Mouse (Mus musculus) megakaryocyte-erythroid progenitor cell, adult 5 weeks (primary cell): ENCODE results near the gene Olfr678. TPM values are rescaled to one million over a fixed set of nuclear protein-coding genes. Genes with fewer than 3 reads are reported as not detected.

ENCODE experiments used
- polyA plus RNA-seq: library from polyadenylated mRNA; stranded (reverse); fragments of >175 nt; gene quantifications from 2 replicates; pipeline ENCODE4 v1.2.3, GENCODE M21; 2012

The Olfr678 gene
- not detected in 2 replicates for polyA plus RNA-seq

DNA sequence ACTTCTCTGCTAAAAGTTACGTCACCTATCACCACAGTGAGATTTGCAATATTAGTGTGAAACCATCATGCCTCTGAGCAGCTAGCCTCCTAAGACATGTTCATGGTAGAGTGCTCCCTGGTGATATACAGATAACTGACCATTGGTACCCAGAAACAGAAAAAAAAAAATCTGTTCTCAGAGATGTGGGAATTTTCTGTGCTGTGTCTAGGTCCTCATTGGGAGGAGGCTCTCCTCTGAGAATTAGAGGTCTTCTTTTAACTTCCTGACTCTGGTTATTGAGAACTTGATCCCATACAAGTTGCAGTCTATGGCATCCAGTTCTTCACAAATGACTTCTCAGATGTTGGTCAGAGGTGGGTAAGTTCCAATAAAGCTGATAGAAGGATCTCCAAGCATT, at the start of gene Olfr678:
Olfr678 (plus strand) TSS at position 301 of the 400 bp plus-strand sequence.

DNA sequence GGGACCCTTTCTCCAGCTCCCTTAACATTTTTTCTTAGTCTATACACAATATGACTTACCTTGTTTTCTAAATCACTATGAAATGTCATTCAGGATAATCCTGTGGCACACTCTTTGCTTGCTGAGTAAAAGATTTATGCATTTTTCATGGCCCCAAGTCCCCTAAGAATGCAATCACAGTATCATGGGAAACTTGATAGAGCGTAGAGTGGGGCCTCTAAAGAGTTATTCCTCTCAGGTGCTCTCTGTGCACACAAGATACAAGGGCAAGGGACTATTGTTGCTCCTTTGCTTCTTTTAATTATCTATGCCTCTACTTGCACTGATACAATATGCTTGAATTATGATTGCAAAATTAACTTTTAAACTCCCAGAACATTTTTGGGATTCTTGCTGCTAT, 35.9 kb upstream of the Olfr678 start, which contains the start of gene Olfr675:
Olfr675 (minus strand) TSS at position 101 of the 400 bp plus-strand sequence.

DNA sequence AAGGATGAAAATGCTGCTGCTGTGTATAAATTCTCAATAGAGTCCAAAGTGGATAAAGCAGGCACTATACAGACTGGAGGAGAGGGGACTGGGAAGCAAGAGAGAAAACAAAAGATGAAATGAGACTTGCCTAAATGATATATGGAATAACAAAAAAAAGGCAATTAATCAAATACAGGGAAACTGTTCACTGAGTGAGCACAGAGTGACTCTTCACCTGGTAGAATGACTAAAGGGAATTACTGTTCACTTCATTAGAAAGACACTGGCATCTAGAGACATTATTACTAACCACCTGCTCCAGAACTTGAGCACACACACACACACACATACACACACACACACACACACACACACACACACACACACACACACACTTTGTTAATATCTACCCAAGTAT, 31.9 kb upstream of the Olfr678 start, which contains the start of gene Olfr676:
Olfr676 (plus strand) TSS at position 301 of the 400 bp plus-strand sequence.

DNA sequence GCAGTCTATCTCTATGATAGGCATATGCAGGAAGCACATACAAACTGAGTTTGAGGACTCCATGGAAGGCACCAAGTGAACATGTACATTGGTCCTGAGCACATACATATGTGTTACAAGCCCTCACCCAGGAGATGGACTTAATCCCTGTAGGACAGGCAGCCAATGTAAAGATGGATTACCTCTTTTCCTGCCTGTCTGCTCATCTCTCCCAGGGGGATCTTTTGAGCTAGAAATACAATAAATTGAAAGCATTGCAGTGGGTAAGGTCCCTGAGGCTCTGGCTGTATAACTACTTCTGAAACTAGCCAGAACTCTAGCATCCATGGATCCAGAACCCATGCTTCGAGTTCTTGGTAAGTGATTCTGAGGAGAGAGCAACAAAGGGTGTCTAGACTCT, 16.6 kb downstream of the Olfr678 start, which contains the start of gene Olfr679:
Olfr679 (plus strand) TSS at position 301 of the 400 bp plus-strand sequence.

DNA sequence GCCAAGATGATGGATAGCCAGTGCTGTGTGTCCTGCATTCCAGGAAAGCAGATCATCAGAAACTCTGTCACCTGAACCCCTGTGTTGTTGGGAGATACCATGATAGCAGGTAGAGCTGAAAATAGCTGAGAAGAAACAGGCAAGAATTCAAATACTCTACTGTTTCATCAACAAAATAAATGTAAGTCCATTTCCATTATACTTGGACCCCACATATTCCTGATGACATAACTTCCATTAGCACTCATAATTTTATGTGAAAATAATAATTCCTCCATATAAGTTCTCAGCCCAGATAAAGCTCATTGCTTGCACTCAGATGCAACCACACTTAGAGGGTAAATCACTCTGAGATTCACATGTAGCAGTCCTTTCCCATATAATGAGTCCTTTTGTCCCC, 28.4 kb downstream of the Olfr678 start, which contains the start of gene Olfr680-ps1:
Olfr680-ps1 (minus strand) TSS at position 101 of the 400 bp plus-strand sequence.

DNA sequence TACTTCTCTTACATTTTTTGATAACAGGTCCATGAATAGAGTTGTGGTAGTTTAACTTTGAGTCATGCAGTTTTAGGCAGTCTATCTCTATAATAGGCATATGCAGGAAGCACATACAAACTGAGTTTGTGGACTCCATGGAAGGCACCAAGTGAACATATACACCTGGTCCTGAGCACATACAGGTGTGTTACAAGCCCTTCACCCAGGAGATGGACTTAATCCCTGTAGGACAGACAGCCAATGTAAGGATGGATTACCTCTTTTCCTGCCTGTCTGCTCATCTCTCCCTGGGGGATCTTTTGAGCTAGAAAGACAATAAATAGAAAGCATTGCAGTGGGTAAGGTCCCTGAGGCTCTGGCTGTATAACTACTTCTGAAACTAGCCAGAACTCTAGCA, 52.3 kb downstream of the Olfr678 start, which contains the start of gene Olfr681:
Olfr681 (plus strand) TSS at position 301 of the 400 bp plus-strand sequence.

Other genes with a start within 250 kb of the Olfr678 start
- gene Usp17lb, start 221.9 kb upstream of the Olfr678 start, polyA plus RNA-seq, result not detected in 2 replicates
- 0.03 and 0.09 TPM in 2 replicates for gene Usp17la, start 207.5 kb upstream of the Olfr678 start, polyA plus RNA-seq
- not detected in 2 replicates for gene Olfr665, start 186.4 kb upstream of the Olfr678 start, polyA plus RNA-seq
- not detected in 2 replicates for gene Olfr666, start 168.5 kb upstream of the Olfr678 start, polyA plus RNA-seq
- not detected in 2 replicates for gene Olfr667, start 143.0 kb upstream of the Olfr678 start, polyA plus RNA-seq
- gene Olfr668, start 136.4 kb upstream of the Olfr678 start, polyA plus RNA-seq, result not detected in 2 replicates
- gene Olfr669, start 130.2 kb upstream of the Olfr678 start, polyA plus RNA-seq, result not detected in 2 replicates
- gene Olfr670, start 101.9 kb upstream of the Olfr678 start, polyA plus RNA-seq, result not detected in 2 replicates
- 0.02 TPM in 1 of 2 replicates, not detected in the other for gene Olfr671, start 85.3 kb upstream of the Olfr678 start, polyA plus RNA-seq
- gene Olfr672, start 62.4 kb upstream of the Olfr678 start, polyA plus RNA-seq, result not detected in 2 replicates
- gene Olfr675, start 36.0 kb upstream of the Olfr678 start, polyA plus RNA-seq, result not detected in 2 replicates
- gene Olfr676, start 31.8 kb upstream of the Olfr678 start, polyA plus RNA-seq, result not detected in 2 replicates
- not detected in 2 replicates for gene Olfr677, start 13.1 kb upstream of the Olfr678 start, polyA plus RNA-seq
- gene Olfr679, start 16.7 kb downstream of the Olfr678 start, polyA plus RNA-seq, result not detected in 2 replicates
- not detected in 2 replicates for gene Olfr680-ps1, start 28.3 kb downstream of the Olfr678 start, polyA plus RNA-seq
- not detected in 2 replicates for gene Olfr681, start 52.4 kb downstream of the Olfr678 start, polyA plus RNA-seq
- gene Olfr683, start 82.5 kb downstream of the Olfr678 start, polyA plus RNA-seq, result not detected in 2 replicates
- gene Olfr684, start 99.2 kb downstream of the Olfr678 start, polyA plus RNA-seq, result 0.08 TPM in 1 of 2 replicates, not detected in the other
- 0.06 TPM in 1 of 2 replicates, not detected in the other for gene Olfr685, start 121.5 kb downstream of the Olfr678 start, polyA plus RNA-seq
- gene Olfr686, start 143.0 kb downstream of the Olfr678 start, polyA plus RNA-seq, result not detected in 2 replicates
- gene Olfr688, start 223.6 kb downstream of the Olfr678 start, polyA plus RNA-seq, result not detected in 2 replicates
- gene Olfr689, start 246.7 kb downstream of the Olfr678 start, polyA plus RNA-seq, result not detected in 2 replicates